Mouse (Mus musculus) intestine, embryonic 14.5 days (tissue): Measurements from ENCODE around the gene Trim9. TPM values are rescaled to one million over a fixed set of nuclear protein-coding genes. Genes with fewer than 3 reads are reported as not detected.

Experiments
- ATAC-seq: fragments of 200-750 bp; cut with Nextera tagmentation; replicated peaks from 2 replicates; pipeline ENCODE4 v1.8.0; 2017; ENCODE audit warnings: low read depth, moderate number of reproducible peaks, moderate TSS enrichment, moderate library complexity; ENCODE audit not compliant: low FRiP score, low TSS enrichment
- DNase-seq: peaks from one replicate; pipeline ENCODE4 v3.0.0-alpha.2; 2018; ENCODE audit warnings: low spot score
- H3K27ac ChIP-seq: fragments of 300-500 bp; sonication (generic); 2 replicates; pipeline ENCODE4 v1.5.1; 2014; ENCODE audit warnings: low read depth, mild to moderate bottlenecking, control low read depth
- H3K27me3 ChIP-seq: fragments of 300-500 bp; sonication (generic); replicated peaks from 2 replicates; pipeline ENCODE4 v1.6.1; 2014; ENCODE audit warnings: low read length, control low read depth; ENCODE audit not compliant: control insufficient read depth, insufficient read depth
- H3K36me3 ChIP-seq: fragments of 300-500 bp; sonication (generic); 2 replicates; pipeline ENCODE4 v1.6.1; 2014; ENCODE audit warnings: low read length, control low read depth; ENCODE audit not compliant: control insufficient read depth, insufficient read depth
- H3K4me1 ChIP-seq: fragments of 300-500 bp; sonication (generic); replicated peaks from 2 replicates; pipeline ENCODE4 v1.6.1; 2014; ENCODE audit warnings: low read length, control low read depth, mixed read lengths; ENCODE audit not compliant: control insufficient read depth, insufficient read depth
- H3K4me2 ChIP-seq: fragments of 300-500 bp; sonication (generic); 2 replicates; pipeline ENCODE4 v1.6.1; 2014; ENCODE audit warnings: low read length
- H3K4me3 ChIP-seq: fragments of 300-500 bp; sonication (generic); 2 replicates; pipeline ENCODE4 v1.5.1; 2014; ENCODE audit warnings: low read depth, low read length, control low read depth, mixed read lengths
- H3K9ac ChIP-seq: fragments of 300-500 bp; sonication (generic); 2 replicates; pipeline ENCODE4 v1.6.1; 2014; ENCODE audit warnings: mild to moderate bottlenecking, low read length
- H3K9me3 ChIP-seq: fragments of 300-500 bp; sonication (generic); 2 replicates; pipeline ENCODE4 v1.6.1; 2016; ENCODE audit warnings: low read length, control low read depth; ENCODE audit not compliant: control insufficient read depth
- WGBS: fragments of 180-500 bp; shearing (Covaris S2); extraction: QIAGEN DNeasy Blood & Tissue Kit; methylation state at CpG from one replicate; pipeline ENCODE4 v1.1.7; 2014; 5-methylcytosine and 5-hydroxymethylcytosine counted together
- polyA plus RNA-seq: library from polyadenylated mRNA; unstranded; fragments of >200 nt; fragmentation: Nextera tagmentation; extraction: Ambion mirVana; gene quantifications from 2 replicates; pipeline ENCODE4 v1.2.1, GENCODE M21; 2014

Trim9 gene
- polyA plus RNA-seq, 1 experiment from 2014 or later: 1.5 TPM

- no peak overlapping the region for H3K4me2 ChIP-seq
- whole genome bisulfite sequencing: 92% methylated on average over 17 of the region's 17 CpGs
- DNase-seq: no peak
- no peaks in the 10 kb centered on the region for H3K9me3 ChIP-seq
- H3K36me3 ChIP-seq: no peaks in the 10 kb centered on the region
- H3K27me3 ChIP-seq: no peaks in the 10 kb centered on the region
- no peak overlapping the region for H3K9ac ChIP-seq
- H3K4me3 ChIP-seq: no peak overlapping the region
- no peak overlapping the region for H3K27ac ChIP-seq
- ATAC-seq: no peak
- no peaks in the 10 kb centered on the region for H3K4me1 ChIP-seq
Measured at GRCm38 (mm10) chr12:70262271-70262953, 85.0 kb downstream of the Trim9 start.

GRCm38 (mm10) chr12:70251210-70251884 is 96.1 kb downstream of the Trim9 start:
- DNase-seq (no peak), ATAC-seq (no peak)
- Histone ChIP-seq H3K36me3 (no peaks in the 10 kb centered on the region), H3K27ac (no peak overlapping the region), H3K9ac (no peak overlapping the region), H3K27me3 (no peaks in the 10 kb centered on the region), H3K4me1 (no peaks in the 10 kb centered on the region), H3K4me3 (no peak overlapping the region), H3K9me3 (no peaks in the 10 kb centered on the region), H3K4me2 (no peak overlapping the region)
- WGBS: 76% methylated on average over 15 of the region's 15 CpGs

- H3K9ac ChIP-seq: no peak overlapping the region
- no peak overlapping the region for H3K4me2 ChIP-seq
- H3K27ac ChIP-seq: no peak overlapping the region
- H3K27me3 ChIP-seq: no peaks in the 10 kb centered on the region
- H3K4me3 ChIP-seq: no peak overlapping the region
- WGBS: 78% methylated on average over 10 of the region's 10 CpGs
- no peaks in the 10 kb centered on the region for H3K36me3 ChIP-seq
- no peaks in the 10 kb centered on the region for H3K4me1 ChIP-seq
- no peak for ATAC-seq
- H3K9me3 ChIP-seq: no peaks in the 10 kb centered on the region
- DNase-seq: no peak
Measured at GRCm38 (mm10) chr12:70249616-70250157, 97.7 kb downstream of the Trim9 start.

GRCm38 (mm10) chr12:70247683-70248474 is 99.5 kb downstream of the Trim9 start:
- Histone ChIP-seq H3K9me3 (no peaks in the 10 kb centered on the region), H3K4me3 (no peak overlapping the region), H3K4me2 (no peak overlapping the region), H3K27ac (no peak overlapping the region), H3K4me1 (no peaks in the 10 kb centered on the region), H3K27me3 (no peaks in the 10 kb centered on the region), H3K36me3 (no peaks in the 10 kb centered on the region), H3K9ac (no peak overlapping the region)
- DNase-seq (no peak), ATAC-seq (no peak)
- 61% methylated on average over 15 of the region's 15 CpGs for WGBS

- H3K36me3 ChIP-seq: no peaks in the 10 kb centered on the region
- H3K9ac ChIP-seq: no peak overlapping the region
- H3K4me2 ChIP-seq: no peak overlapping the region
- H3K4me3 ChIP-seq: no peak overlapping the region
- DNase-seq: no peak
- WGBS: 78% methylated on average over 7 of the region's 7 CpGs
- no peaks in the 10 kb centered on the region for H3K27me3 ChIP-seq
- no peak for ATAC-seq
- no peaks in the 10 kb centered on the region for H3K4me1 ChIP-seq
- no peaks in the 10 kb centered on the region for H3K9me3 ChIP-seq
- H3K27ac ChIP-seq: no peak overlapping the region
Measured at GRCm38 (mm10) chr12:70242550-70242949, 104.9 kb downstream of the Trim9 start.

- Histone ChIP-seq H3K9me3 (no peaks in the 10 kb centered on the region), H3K9ac (no peak overlapping the region), H3K27ac (no peak overlapping the region), H3K4me1 (peaks cover 5% of the 10 kb centered on the region; the same call in 1 of the 2 replicates), H3K36me3 (no peaks in the 10 kb centered on the region), H3K27me3 (no peaks in the 10 kb centered on the region), H3K4me2 (no peak overlapping the region), H3K4me3 (no peak overlapping the region)
- ATAC-seq (no peak), DNase-seq (no peak)
- 73% methylated on average over 5 of the region's 5 CpGs for WGBS
Measured at GRCm38 (mm10) chr12:70239741-70240140, 107.7 kb downstream of the Trim9 start.

- no peaks in the 10 kb centered on the region for H3K9me3 ChIP-seq
- no peak for ATAC-seq
- H3K4me3 ChIP-seq: no peak overlapping the region
- H3K4me2 ChIP-seq: no peak overlapping the region
- H3K4me1 ChIP-seq: peaks cover 5% of the 10 kb centered on the region; the same call in 1 of the 2 replicates
- H3K9ac ChIP-seq: no peak overlapping the region
- H3K27ac ChIP-seq: no peak overlapping the region
- no peaks in the 10 kb centered on the region for H3K36me3 ChIP-seq
- no peaks in the 10 kb centered on the region for H3K27me3 ChIP-seq
- DNase-seq: no peak
- WGBS: 71% methylated on average over 8 of the region's 8 CpGs
Measured at GRCm38 (mm10) chr12:70238604-70239003, 108.8 kb downstream of the Trim9 start.

- peak overlapping the region; percentile 72 for H3K4me2 ChIP-seq
- 8% methylated on average over 13 of the region's 13 CpGs for WGBS
- no peaks in the 10 kb centered on the region for H3K36me3 ChIP-seq
- no peak overlapping the region for H3K27ac ChIP-seq
- ATAC-seq (peak; percentile 51), DNase-seq (peak; percentile 89)
- peak overlapping the region; percentile 33 for H3K4me3 ChIP-seq
- H3K27me3 ChIP-seq: no peaks in the 10 kb centered on the region
- no peaks in the 10 kb centered on the region for H3K9me3 ChIP-seq
- H3K4me1 ChIP-seq: peaks cover 5% of the 10 kb centered on the region; the same call in 1 of the 2 replicates
- H3K9ac ChIP-seq: peak overlapping the region; percentile 44
Measured at GRCm38 (mm10) chr12:70234938-70235484, 112.4 kb downstream of the Trim9 start.
